Mouse (Mus musculus): Measurements from ENCODE around the gene Cdc42ep1.

GRCm38 (mm10) chr15:78897488-78897887 is 55.1 kb downstream of the Cdc42ep1 start:
- TF ChIP-seq POLR2A (IDR thresholded peaks at IDR 0.05; ENCODE audit: low read depth, low read length) (no peak), CTCF (conservative IDR thresholded peaks at IDR 0.05; ENCODE audit: insufficient read depth, insufficient read length, low read depth, low read length) (no peak)
